Mouse (Mus musculus) forebrain, postnatal 0 days (tissue): ENCODE results near the gene Megf8. TPM values are rescaled to one million over a fixed set of nuclear protein-coding genes. Genes with fewer than 3 reads are reported as not detected.
A peak's percentile ranks its signal among the peaks of the same experiment; 100 is the strongest.

Experiments
- ATAC-seq: fragments of 200-750 bp; cut with Nextera tagmentation; 2 replicates; pipeline ENCODE4 v1.8.0; 2017; ENCODE audit warnings: mild to moderate bottlenecking, moderate library complexity
- DNase-seq: peaks from one replicate; pipeline ENCODE4 v3.0.0-alpha.2; 2015
- H3K27ac ChIP-seq: fragments of 300-500 bp; sonication (generic); 2 replicates; pipeline ENCODE4 v1.5.1; 2014; ENCODE audit warnings: low read depth, mild to moderate bottlenecking, antibody characterized with exemption, low read length, moderate library complexity, mixed read lengths
- H3K27me3 ChIP-seq: fragments of 300-500 bp; sonication (generic); 2 replicates; pipeline ENCODE4 v1.6.1; 2014; ENCODE audit warnings: mild to moderate bottlenecking, low read length, mixed read lengths; ENCODE audit not compliant: insufficient read depth
- H3K36me3 ChIP-seq: fragments of 300-500 bp; sonication (generic); 2 replicates; pipeline ENCODE4 v1.6.1; 2014; ENCODE audit warnings: mild to moderate bottlenecking, moderate library complexity; ENCODE audit not compliant: insufficient read depth
- H3K4me1 ChIP-seq: fragments of 300-500 bp; sonication (generic); 2 replicates; pipeline ENCODE4 v1.6.1; 2014; ENCODE audit warnings: antibody characterized with exemption; ENCODE audit not compliant: insufficient read depth
- H3K4me2 ChIP-seq: fragments of 300-500 bp; sonication (generic); 2 replicates; pipeline ENCODE4 v1.6.1; 2014; ENCODE audit warnings: low read depth, mild to moderate bottlenecking, moderate library complexity
- H3K4me3 ChIP-seq: fragments of 300-500 bp; sonication (generic); 2 replicates; pipeline ENCODE4 v1.5.1; 2014; ENCODE audit warnings: low read depth, low read length, mixed read lengths
- H3K9ac ChIP-seq: fragments of 300-500 bp; sonication (generic); 2 replicates; pipeline ENCODE4 v1.6.1; 2014; ENCODE audit warnings: mild to moderate bottlenecking
- H3K9me3 ChIP-seq: fragments of 300-500 bp; sonication (generic); 2 replicates; pipeline ENCODE4 v1.6.1; 2016; ENCODE audit warnings: low read length
- CTCF ChIP-seq: sonication (generic); IDR thresholded peaks from 2 replicates; pipeline ENCODE4 v1.5.1; 2016; ENCODE audit warnings: antibody characterized with exemption, control low read depth, low read depth
- WGBS: fragments of 180-500 bp; shearing (Covaris S2); extraction: QIAGEN DNeasy Blood & Tissue Kit; methylation state at CpG from one replicate; pipeline ENCODE4 v1.1.7; 2014; 5-methylcytosine and 5-hydroxymethylcytosine counted together
- polyA plus RNA-seq: library from polyadenylated mRNA; unstranded; fragments of >200 nt; fragmentation: Nextera tagmentation; extraction: Ambion mirVana; gene quantifications from 2 replicates; pipeline ENCODE4 v1.2.1, GENCODE M21; 2015
- total RNA-seq: library from RNA; depleted of rRNA; stranded (reverse); fragments of >200 nt; gene quantifications from 2 replicates; pipeline ENCODE4 v1.2.3, GENCODE M21; 2014

Megf8 gene
- total and polyA plus RNA-seq, 2 experiments from 2014 or later = 12.8 to 67.8 TPM

DNA sequence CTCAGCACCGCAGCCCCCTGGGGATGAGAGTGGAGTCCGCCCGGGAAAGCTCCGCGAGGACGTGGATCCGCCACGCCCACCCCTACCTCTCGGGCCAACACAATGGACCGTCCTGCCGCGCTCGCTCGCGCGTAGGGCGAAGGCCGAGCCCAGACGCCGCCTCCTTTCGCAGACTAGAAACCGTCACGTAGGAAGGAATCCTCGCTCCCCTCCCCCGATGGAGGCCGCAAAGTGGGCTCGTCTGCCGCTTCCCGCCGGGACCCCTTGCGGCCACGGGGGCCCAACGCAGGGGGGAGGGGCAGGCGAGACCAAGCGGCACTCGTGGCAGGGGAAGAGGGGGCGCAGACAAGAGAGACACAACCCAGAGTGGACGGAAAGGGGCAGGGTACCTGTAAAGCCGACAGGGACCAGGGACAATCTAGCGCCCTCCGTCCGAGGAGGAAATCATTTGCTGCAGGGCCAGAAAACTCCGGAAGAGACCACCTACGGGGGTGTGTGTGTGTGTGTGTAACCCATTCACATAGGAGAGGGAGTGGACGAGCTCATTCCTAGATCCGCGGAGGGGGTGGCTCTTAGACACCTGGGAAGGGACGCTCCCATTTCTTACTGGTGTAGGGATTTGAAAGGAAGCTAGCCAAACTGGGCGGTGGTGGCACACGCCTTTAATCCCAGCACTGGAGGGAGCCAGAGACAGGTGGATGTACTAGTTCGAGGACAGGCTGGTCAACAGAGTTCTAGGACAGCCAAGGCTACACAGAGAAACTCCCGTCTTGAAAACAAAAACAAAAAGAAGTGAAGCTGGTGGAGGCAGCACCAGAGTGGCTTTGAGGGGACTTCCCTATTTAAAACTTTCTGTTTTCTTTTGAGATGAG, 19.3 kb upstream of the Megf8 start, which contains the start of gene Pafah1b3:
TSS of gene Pafah1b3 (minus strand) at position 533 of the 872 bp plus-strand sequence.
- H3K4me1 ChIP-seq = peaks cover 8% of the 10 kb centered on the region; the same call in 1 of the 2 replicates
- peak within 1 kb of the TSS; percentile 69 for H3K4me3 ChIP-seq
- ATAC-seq (peak; percentile 94), DNase-seq (peak; percentile 97)
- peaks cover 29% of the 10 kb centered on the region for H3K36me3 ChIP-seq
- peak within 1 kb of the TSS; percentile 85 for H3K9ac ChIP-seq
- H3K4me2 ChIP-seq = peak within 1 kb of the TSS; percentile 67
- 1% methylated on average over 52 of the region's 52 CpGs for WGBS
- no peaks in the 10 kb centered on the region for H3K9me3 ChIP-seq
- TF ChIP-seq CTCF = peak; percentile 69
- H3K27ac ChIP-seq = peak within 1 kb of the TSS; percentile 95
- no peaks in the 10 kb centered on the region for H3K27me3 ChIP-seq

DNA sequence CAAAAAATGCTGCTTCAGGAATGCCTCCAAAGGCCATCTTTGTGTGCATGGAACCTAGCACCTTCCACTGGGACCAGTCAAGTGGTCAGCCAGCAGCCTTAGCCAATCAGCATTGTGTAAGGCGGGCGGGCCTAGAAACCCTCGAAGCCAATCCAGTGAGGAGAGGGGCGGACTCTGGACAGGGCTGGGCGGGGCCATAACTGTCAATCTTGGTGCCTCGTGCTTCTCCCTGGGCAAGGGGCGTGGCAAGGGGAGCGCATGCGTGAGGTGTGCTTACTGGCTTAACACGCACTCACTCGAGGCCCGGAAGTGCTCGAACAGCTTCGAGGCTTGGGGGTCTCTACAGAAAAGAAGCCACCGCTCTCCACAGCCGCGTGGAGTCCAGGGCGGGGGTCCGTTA, 15.9 kb upstream of the Megf8 start, which contains the start of gene Prr19:
TSS of gene Prr19 (plus strand) at position 349 of the 400 bp plus-strand sequence.
- ATAC-seq (peak; percentile 44), DNase-seq (peak; percentile 65)
- H3K4me2 ChIP-seq = no peak within 1 kb of the TSS
- no peak within 1 kb of the TSS for H3K4me3 ChIP-seq
- H3K27ac ChIP-seq = no peak within 1 kb of the TSS
- no peaks in the 10 kb centered on the region for H3K27me3 ChIP-seq
- no peaks in the 10 kb centered on the region for H3K36me3 ChIP-seq
- H3K9ac ChIP-seq = no peak within 1 kb of the TSS
- H3K4me1 ChIP-seq = peaks cover 7% of the 10 kb centered on the region; the same call in 1 of the 2 replicates
- 57% methylated on average over 19 of the region's 19 CpGs for WGBS
- H3K9me3 ChIP-seq = no peaks in the 10 kb centered on the region
- TF ChIP-seq CTCF = no peak

GRCm38 (mm10) chr7:25303003-25303684, 13.8 kb upstream of the Megf8 start:
- no peak overlapping the region for H3K9ac ChIP-seq
- no peak for ATAC-seq
- 77% methylated on average over 9 of the region's 9 CpGs for WGBS
- no peak for DNase-seq
- no peaks in the 10 kb centered on the region for H3K27me3 ChIP-seq
- no peaks in the 10 kb centered on the region for H3K9me3 ChIP-seq
- no peak overlapping the region for H3K27ac ChIP-seq
- TF ChIP-seq CTCF = no peak
- no peak overlapping the region for H3K4me2 ChIP-seq
- H3K36me3 ChIP-seq = no peaks in the 10 kb centered on the region
- H3K4me3 ChIP-seq = no peak overlapping the region
- H3K4me1 ChIP-seq = 0 out of 2 replicates have a peak, but pooled peaks cover 4% of the 10 kb centered on the region

GRCm38 (mm10) chr7:25303685-25304006, 13.3 kb upstream of the Megf8 start:
- Histone ChIP-seq H3K9ac (no peak overlapping the region), H3K4me1 (0 out of 2 replicates have a peak, but pooled peaks cover 4% of the 10 kb centered on the region), H3K9me3 (no peaks in the 10 kb centered on the region), H3K27ac (no peak overlapping the region), H3K27me3 (no peaks in the 10 kb centered on the region), H3K4me2 (no peak overlapping the region), H3K36me3 (0 out of 2 replicates have a peak, but pooled peaks cover 1% of the 10 kb centered on the region), H3K4me3 (no peak overlapping the region)
- no peak for DNase-seq
- ATAC-seq = no peak
- no peak for TF ChIP-seq CTCF
- WGBS = 76% methylated on average over 3 of the region's 3 CpGs

DNA sequence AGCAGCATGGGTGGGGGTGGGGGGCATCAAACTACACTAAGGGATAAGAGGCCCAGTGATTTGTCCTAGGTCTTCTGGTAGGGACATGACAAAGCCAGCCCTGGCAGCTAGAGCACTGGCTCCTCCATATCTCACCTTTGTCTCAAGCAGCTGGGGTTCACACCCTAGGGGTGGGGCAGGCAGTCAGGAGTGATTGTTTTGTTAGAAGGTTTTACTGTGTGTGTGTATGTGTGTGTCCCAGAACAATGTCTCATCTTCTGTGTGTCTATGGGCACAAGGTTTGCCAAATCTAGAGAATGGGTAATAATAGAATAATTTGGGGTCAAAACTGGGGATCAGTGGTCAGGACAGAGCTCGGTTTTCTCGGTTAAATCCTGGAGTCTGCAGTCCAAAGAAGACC, 11.5 kb upstream of the Megf8 start:
- no peaks in the 10 kb centered on the region for H3K9me3 ChIP-seq
- H3K36me3 ChIP-seq = 0 out of 2 replicates have a peak, but pooled peaks cover 4% of the 10 kb centered on the region
- WGBS = 0% methylated on average over 2 of the region's 2 CpGs
- H3K27me3 ChIP-seq = no peaks in the 10 kb centered on the region
- no peak for ATAC-seq
- H3K4me1 ChIP-seq = 0 out of 2 replicates have a peak, but pooled peaks cover 4% of the 10 kb centered on the region
- H3K4me3 ChIP-seq = peak overlapping the region; percentile 67
- no peak overlapping the region for H3K27ac ChIP-seq
- DNase-seq = no peak
- peak overlapping the region; percentile 87 for H3K4me2 ChIP-seq
- H3K9ac ChIP-seq = peak overlapping the region; percentile 87
- no peak for TF ChIP-seq CTCF

GRCm38 (mm10) chr7:25305956-25306613, 10.9 kb upstream of the Megf8 start, which contains the start of gene Tmem145:
Tmem145 (plus strand) TSS chr7:25306106.
- Histone ChIP-seq H3K27me3 (no peaks in the 10 kb centered on the region), H3K9ac (peak within 1 kb of the TSS; percentile 87)

More at GRCm38 (mm10) chr7:25305956-25306613, 10.9 kb upstream of the Megf8 start, which contains the start of gene Tmem145:
- Histone ChIP-seq H3K4me1 (0 out of 2 replicates have a peak, but pooled peaks cover 4% of the 10 kb centered on the region), H3K4me3 (peak within 1 kb of the TSS; percentile 67), H3K4me2 (peak within 1 kb of the TSS; percentile 87), H3K27ac (peak within 1 kb of the TSS; percentile 83), H3K36me3 (peaks cover 4% of the 10 kb centered on the region; the same call in 1 of the 2 replicates), H3K9me3 (no peaks in the 10 kb centered on the region)
- DNase-seq = peak; percentile 69
- TF ChIP-seq CTCF = no peak
- ATAC-seq = peak; percentile 74
- under 1% methylated on average over 35 of the region's 47 CpGs for WGBS
